8 mouse cellular contexts compared by ENCODE assay signal in genomic region chr9:88482230-88482828, GRCm38 (mm10). TPM values are rescaled to one million over a fixed set of nuclear protein-coding genes. Genes with fewer than 3 reads are reported as not detected.
DNase-seq lines count a peak whose midpoint lies in the region; ATAC-seq and TF ChIP-seq lines count a peak whose summit lies in the region.
"Not testable (repeated sequence)": the region's sequence is repeated elsewhere in the genome, so short reads cannot be mapped to it uniquely, and the experiment has no call there.

Gene Syncrip (minus strand): TSS chr9:88482574.

- peaks cover 13% of the 10 kb centered on the region for H3K4me1 ChIP-seq in embryonic facial prominence, embryonic 13.5 days
- H3K4me1 ChIP-seq in heart, adult 2 months (ENCODE audit: control insufficient read depth, insufficient read depth, low read length): not testable (repeated sequence)
- peaks cover 21% of the 10 kb centered on the region for H3K4me1 ChIP-seq in limb, embryonic 13.5 days
- peaks cover 21% of the 10 kb centered on the region for H3K4me1 ChIP-seq in midbrain, embryonic 16.5 days (ENCODE audit: control insufficient read depth, insufficient read depth, low read length)

- H3K9me3 ChIP-seq in embryonic facial prominence, embryonic 13.5 days; limb, embryonic 13.5 days; midbrain, embryonic 16.5 days (replicated peaks; ENCODE audit: control insufficient read depth, low read length, poor library complexity, severe bottlenecking): not testable (repeated sequence)

- under 1% methylated on average over 47 of the region's 68 CpGs for WGBS in embryonic facial prominence, embryonic 13.5 days
- WGBS in heart, adult 2 months: 2% methylated on average over 32 of the region's 68 CpGs
- WGBS in limb, embryonic 13.5 days: 0% methylated on average over 49 of the region's 68 CpGs
- under 1% methylated on average over 44 of the region's 68 CpGs for WGBS in midbrain, embryonic 16.5 days

- not testable (repeated sequence) for H3K27me3 ChIP-seq in embryonic facial prominence, embryonic 13.5 days; heart, adult 2 months (ENCODE audit: control insufficient read depth, insufficient read depth, low read length); limb, embryonic 13.5 days; midbrain, embryonic 16.5 days (ENCODE audit: control insufficient read depth, insufficient read depth, low read depth, low read length)

- H3K4me2 ChIP-seq in embryonic facial prominence, embryonic 13.5 days: peak within 1 kb of the TSS; percentile 86
- peak within 1 kb of the TSS; percentile 91 for H3K4me2 ChIP-seq in limb, embryonic 13.5 days (replicated peaks)
- peak within 1 kb of the TSS; percentile 90 for H3K4me2 ChIP-seq in midbrain, embryonic 16.5 days (ENCODE audit: low read length)

- not testable (repeated sequence) for H3K79me2 ChIP-seq in heart, adult 2 months (replicated peaks; ENCODE audit: control insufficient read depth, insufficient read depth, low read length)

- peak within 1 kb of the TSS; percentile 99 for H3K4me3 ChIP-seq in embryonic facial prominence, embryonic 13.5 days
- peak within 1 kb of the TSS; percentile 80 for H3K4me3 ChIP-seq in heart, adult 2 months
- H3K4me3 ChIP-seq in limb, embryonic 13.5 days: peak within 1 kb of the TSS; percentile 99
- peak within 1 kb of the TSS; percentile 98 for H3K4me3 ChIP-seq in midbrain, embryonic 16.5 days (ENCODE audit: low read depth, low read length)

- peak within 1 kb of the TSS; percentile 99 for H3K9ac ChIP-seq in embryonic facial prominence, embryonic 13.5 days
- H3K9ac ChIP-seq in heart, adult 2 months (ENCODE audit: low read depth, low read length): peak within 1 kb of the TSS; percentile 98
- peak within 1 kb of the TSS; percentile 99 for H3K9ac ChIP-seq in limb, embryonic 13.5 days
- peak within 1 kb of the TSS; percentile 97 for H3K9ac ChIP-seq in midbrain, embryonic 16.5 days (ENCODE audit: low read depth, low read length)

- intact Hi-C loops in heart, adult 2 months (cut with DNase I): not testable (repeated sequence)

- DNase-seq in 3134 (ENCODE audit: extremely low read depth, insufficient read length, low spot score): peak; percentile 97
- DNase-seq in adrenal gland, postnatal 36 days: peak; percentile 95 to 97
- DNase-seq in heart, adult 2 months: peak; percentile 95 to 96
- DNase-seq in kidney, adult 8-10 months: peak; percentile 90 to 91
- DNase-seq in spleen, postnatal 10 days (ENCODE audit: low spot score in 2 of 2): peak; percentile 85 to 92

- TF ChIP-seq EP300 in heart, adult 2 months (IDR thresholded peaks at IDR 0.05; ENCODE audit: insufficient read depth, low read depth, low read length): not testable (repeated sequence)

- H3K27ac ChIP-seq in embryonic facial prominence, embryonic 13.5 days: peak within 1 kb of the TSS; percentile 99
- H3K27ac ChIP-seq in heart, adult 2 months: peak within 1 kb of the TSS; percentile 99
- H3K27ac ChIP-seq in limb, embryonic 13.5 days: peak within 1 kb of the TSS; percentile 98
- H3K27ac ChIP-seq in midbrain, embryonic 16.5 days (ENCODE audit: low read length): peak within 1 kb of the TSS; percentile 100

- H3K36me3 ChIP-seq in embryonic facial prominence, embryonic 13.5 days: peaks cover 10% of the 10 kb centered on the region
- H3K36me3 ChIP-seq in heart, adult 2 months (ENCODE audit: control insufficient read depth, insufficient read depth, low read length): peaks cover 16% of the 10 kb centered on the region
- peaks cover 10% of the 10 kb centered on the region for H3K36me3 ChIP-seq in limb, embryonic 13.5 days
- H3K36me3 ChIP-seq in midbrain, embryonic 16.5 days (ENCODE audit: control insufficient read depth, insufficient read depth, low read length): not testable (repeated sequence)

- ATAC-seq in embryonic facial prominence, embryonic 13.5 days (ENCODE audit: insufficient number of reproducible peaks, insufficient read depth, low FRiP score, low TSS enrichment, low read depth): peak; percentile 97
- peak; percentile 95 for ATAC-seq in limb, embryonic 13.5 days (ENCODE audit: low FRiP score, low read depth)
- peak; percentile 96 for ATAC-seq in midbrain, embryonic 16.5 days

- TF ChIP-seq POLR2A in heart, adult 2 months (IDR thresholded peaks at IDR 0.05; ENCODE audit: insufficient read depth, low read depth, low read length): peak; percentile 72

- TF ChIP-seq CTCF in heart, adult 2 months (IDR thresholded peaks at IDR 0.05): not testable (repeated sequence)

RNA-seq across cellular contexts. Expression of gene Syncrip, which starts in this region (rescaled TPM):
- 10 to 100 TPM; 80.5 to 84.8 TPM for total RNA-seq in adrenal gland, postnatal 36 days (2021)
- 107 and 112 TPM in 2 replicates for polyA plus RNA-seq in embryonic facial prominence, embryonic 13.5 days (2015; fragmentation: Nextera tagmentation; extraction: Ambion mirVana)
- 10 to 100 TPM; 60.8 to 64.6 TPM for total RNA-seq in heart, adult 2 months (2021)
- 6.6 and 14.3 TPM in 2 replicates for polyA plus RNA-seq in heart, adult 2 months (2012; rRNA removed)
- polyA plus RNA-seq in limb, embryonic 13.5 days (2015; fragmentation: Nextera tagmentation; extraction: Ambion mirVana): 114 TPM in 2 replicates
- 75.2 and 87.6 TPM in 2 replicates for polyA plus RNA-seq in midbrain, embryonic 16.5 days (2015; fragmentation: Nextera tagmentation; extraction: Ambion mirVana)

Comparison
In these comparisons a context has a peak if more than half of its experiments do, and no peak if none do; other contexts are left out.
1. Peak in every context shown above with its lines: DNase-seq, ATAC-seq, H3K4me3 ChIP-seq and H3K27ac ChIP-seq.